Mouse (Mus musculus): ENCODE data around the gene Casc3. TPM values are rescaled to one million over a fixed set of nuclear protein-coding genes. Genes with fewer than 3 reads are reported as not detected.

Casc3 gene
- total RNA-seq, 2 experiments from 2014 or later: 13.9 to 15.0 TPM

- DNase-seq: no peak
These were observed 30.6 kb downstream of the Casc3 start for GRCm38 (mm10) chr11:98835296-98835695.

- no peak for DNase-seq
These were observed 31.0 kb downstream of the Casc3 start for GRCm38 (mm10) chr11:98835725-98836124.

- DNase-seq: no peak
These were observed 31.4 kb downstream of the Casc3 start for GRCm38 (mm10) chr11:98836128-98836527.

- peak; percentile 79 for DNase-seq
These were observed 32.0 kb downstream of the Casc3 start, which contains the start of gene Rapgefl1 for GRCm38 (mm10) chr11:98836651-98837141. Rapgefl1 (plus strand) TSS chr11:98836785.

GRCm38 (mm10) chr11:98837231-98837704 lies 32.6 kb downstream of the Casc3 start:
- DNase-seq: peak; percentile 30

GRCm38 (mm10) chr11:98837917-98838316 lies 33.2 kb downstream of the Casc3 start:
- DNase-seq: no peak

- DNase-seq: no peak
These were observed 33.8 kb downstream of the Casc3 start for GRCm38 (mm10) chr11:98838512-98838911.

GRCm38 (mm10) chr11:98839402-98839801 lies 34.7 kb downstream of the Casc3 start:
- DNase-seq: no peak

GRCm38 (mm10) chr11:98839897-98840296 lies 35.2 kb downstream of the Casc3 start:
- no peak for DNase-seq

GRCm38 (mm10) chr11:98846016-98846415 lies 41.3 kb downstream of the Casc3 start:
- DNase-seq: no peak

- no peak for DNase-seq
These were observed 42.3 kb downstream of the Casc3 start for GRCm38 (mm10) chr11:98846865-98847604.

- DNase-seq: no peak
These were observed 44.6 kb downstream of the Casc3 start for GRCm38 (mm10) chr11:98849196-98849894.

GRCm38 (mm10) chr11:98850100-98851093 lies 45.7 kb downstream of the Casc3 start:
- DNase-seq: no peak

GRCm38 (mm10) chr11:98854116-98854515 lies 49.4 kb downstream of the Casc3 start:
- DNase-seq: no peak

GRCm38 (mm10) chr11:98854659-98855058 lies 50.0 kb downstream of the Casc3 start:
- no peak for DNase-seq

- peak; percentile 73 for DNase-seq
These were observed 54.3 kb downstream of the Casc3 start for GRCm38 (mm10) chr11:98858759-98859731.

GRCm38 (mm10) chr11:98863028-98863750 lies 58.5 kb downstream of the Casc3 start, which contains the start of gene Wipf2:
Wipf2 (plus strand) TSS chr11:98863638.
- peak; percentile 92 for DNase-seq

GRCm38 (mm10) chr11:98863751-98864429 lies 59.2 kb downstream of the Casc3 start:
- peak; percentile 62 for DNase-seq

GRCm38 (mm10) chr11:98867293-98867692 lies 62.6 kb downstream of the Casc3 start:
- DNase-seq: no peak
